Mouse (Mus musculus) cerebellum, adult 18-20 months (tissue): Measurements from ENCODE around the gene Atrnl1.
"Not testable (repeated sequence)": the region's sequence is repeated elsewhere in the genome, so short reads cannot be mapped to it uniquely, and the experiment has no call there.

ENCODE experiments used
- DNase-seq, 2 experiments: peaks; one replicate each; pipeline ENCODE4 v3.0.0; 2021

Atrnl1 gene

GRCm38 (mm10) chr19:57825271-57826207 is 214.7 kb downstream of the Atrnl1 start:
- no peak for DNase-seq

GRCm38 (mm10) chr19:57833083-57833482 is 222.2 kb downstream of the Atrnl1 start:
- DNase-seq = no peak

GRCm38 (mm10) chr19:57837882-57838281 is 227.0 kb downstream of the Atrnl1 start:
- no peak for DNase-seq

GRCm38 (mm10) chr19:57838546-57838945 is 227.7 kb downstream of the Atrnl1 start:
- DNase-seq = no peak

- no peak for DNase-seq
Observed at GRCm38 (mm10) chr19:57849915-57850314, 239.1 kb downstream of the Atrnl1 start.

GRCm38 (mm10) chr19:57868350-57868749 is 257.5 kb downstream of the Atrnl1 start:
- no peak for DNase-seq

GRCm38 (mm10) chr19:57870871-57871270 is 260.0 kb downstream of the Atrnl1 start:
- DNase-seq = no peak

- no peak for DNase-seq
Observed at GRCm38 (mm10) chr19:57876057-57876456, 265.2 kb downstream of the Atrnl1 start.

- DNase-seq = no peak
Observed at GRCm38 (mm10) chr19:57877343-57877742, 266.5 kb downstream of the Atrnl1 start.

- DNase-seq = no peak
Observed at GRCm38 (mm10) chr19:57878583-57878982, 267.7 kb downstream of the Atrnl1 start.

- not testable (repeated sequence) for DNase-seq
Observed at GRCm38 (mm10) chr19:57879841-57880240, 269.0 kb downstream of the Atrnl1 start.

GRCm38 (mm10) chr19:57881927-57882326 is 271.1 kb downstream of the Atrnl1 start:
- DNase-seq = no peak

- no peak for DNase-seq
Observed at GRCm38 (mm10) chr19:57888871-57889270, 278.0 kb downstream of the Atrnl1 start.

- DNase-seq = no peak
Observed at GRCm38 (mm10) chr19:57889741-57890140, 278.9 kb downstream of the Atrnl1 start.

GRCm38 (mm10) chr19:57890954-57891353 is 280.1 kb downstream of the Atrnl1 start:
- DNase-seq = no peak

GRCm38 (mm10) chr19:57894191-57894590 is 283.4 kb downstream of the Atrnl1 start:
- no peak for DNase-seq

GRCm38 (mm10) chr19:57900037-57900436 is 289.2 kb downstream of the Atrnl1 start:
- no peak for DNase-seq

- no peak for DNase-seq
Observed at GRCm38 (mm10) chr19:57909466-57909865, 298.6 kb downstream of the Atrnl1 start.

- DNase-seq = no peak
Observed at GRCm38 (mm10) chr19:57910650-57911049, 299.8 kb downstream of the Atrnl1 start.

- no peak for DNase-seq
Observed at GRCm38 (mm10) chr19:57916325-57916724, 305.5 kb downstream of the Atrnl1 start.

- no peak for DNase-seq
Observed at GRCm38 (mm10) chr19:57922991-57923390, 312.2 kb downstream of the Atrnl1 start.

GRCm38 (mm10) chr19:57924856-57925255 is 314.0 kb downstream of the Atrnl1 start:
- DNase-seq = no peak

GRCm38 (mm10) chr19:57925681-57926080 is 314.8 kb downstream of the Atrnl1 start:
- DNase-seq = no peak

- DNase-seq = peak in 1 of 2 experiments; percentile 8
Observed at GRCm38 (mm10) chr19:57926164-57926860, 315.5 kb downstream of the Atrnl1 start.
